Mouse (Mus musculus) embryonic facial prominence, embryonic 12.5 days (tissue): Measurements from ENCODE around the gene Il11ra1. TPM values are rescaled to one million over a fixed set of nuclear protein-coding genes. Genes with fewer than 3 reads are reported as not detected.
"Not testable (repeated sequence)": the region's sequence is repeated elsewhere in the genome, so short reads cannot be mapped to it uniquely, and the experiment has no call there.

Experiments used
- ATAC-seq: fragments of 200-750 bp; cut with Nextera tagmentation; 2 replicates; pipeline ENCODE4 v1.8.0; 2017; ENCODE audit not compliant: insufficient number of reproducible peaks, insufficient read depth, low FRiP score, low TSS enrichment
- H3K27ac ChIP-seq: fragments of 300-500 bp; sonication (generic); 2 replicates; pipeline ENCODE4 v1.5.1; 2016; ENCODE audit warnings: mild to moderate bottlenecking
- H3K27me3 ChIP-seq: fragments of 300-500 bp; sonication (generic); 2 replicates; pipeline ENCODE4 v1.6.1; 2016; ENCODE audit warnings: mild to moderate bottlenecking, moderate library complexity
- H3K36me3 ChIP-seq: fragments of 300-500 bp; sonication (generic); 2 replicates; pipeline ENCODE4 v1.6.1; 2016; ENCODE audit warnings: mild to moderate bottlenecking
- H3K4me1 ChIP-seq: fragments of 300-500 bp; sonication (generic); 2 replicates; pipeline ENCODE4 v1.6.1; 2016
- H3K4me2 ChIP-seq: fragments of 300-500 bp; sonication (generic); replicated peaks from 2 replicates; pipeline ENCODE4 v1.6.1; 2016; ENCODE audit warnings: mild to moderate bottlenecking, moderate library complexity
- H3K4me3 ChIP-seq: fragments of 300-500 bp; sonication (generic); 2 replicates; pipeline ENCODE4 v1.5.1; 2016; ENCODE audit warnings: mild to moderate bottlenecking
- H3K9ac ChIP-seq: fragments of 300-500 bp; sonication (generic); 2 replicates; pipeline ENCODE4 v1.6.1; 2016; ENCODE audit warnings: mild to moderate bottlenecking, moderate library complexity
- H3K9me3 ChIP-seq: fragments of 300-500 bp; sonication (generic); 2 replicates; pipeline ENCODE4 v1.6.1; 2016; ENCODE audit warnings: mild to moderate bottlenecking, moderate library complexity
- WGBS: fragments of 180-500 bp; shearing (Covaris S2); methylation state at CpG from one replicate; pipeline ENCODE4 v1.1.7; 2016; 5-methylcytosine and 5-hydroxymethylcytosine counted together
- polyA plus RNA-seq: library from polyadenylated mRNA; unstranded; fragments of >200 nt; fragmentation: Nextera tagmentation; extraction: Ambion mirVana; gene quantifications from 2 replicates; pipeline ENCODE4 v1.2.1, GENCODE M21; 2016

Gene Il11ra1
- polyA plus RNA-seq, 1 experiment from 2014 or later, result 358 TPM

DNA sequence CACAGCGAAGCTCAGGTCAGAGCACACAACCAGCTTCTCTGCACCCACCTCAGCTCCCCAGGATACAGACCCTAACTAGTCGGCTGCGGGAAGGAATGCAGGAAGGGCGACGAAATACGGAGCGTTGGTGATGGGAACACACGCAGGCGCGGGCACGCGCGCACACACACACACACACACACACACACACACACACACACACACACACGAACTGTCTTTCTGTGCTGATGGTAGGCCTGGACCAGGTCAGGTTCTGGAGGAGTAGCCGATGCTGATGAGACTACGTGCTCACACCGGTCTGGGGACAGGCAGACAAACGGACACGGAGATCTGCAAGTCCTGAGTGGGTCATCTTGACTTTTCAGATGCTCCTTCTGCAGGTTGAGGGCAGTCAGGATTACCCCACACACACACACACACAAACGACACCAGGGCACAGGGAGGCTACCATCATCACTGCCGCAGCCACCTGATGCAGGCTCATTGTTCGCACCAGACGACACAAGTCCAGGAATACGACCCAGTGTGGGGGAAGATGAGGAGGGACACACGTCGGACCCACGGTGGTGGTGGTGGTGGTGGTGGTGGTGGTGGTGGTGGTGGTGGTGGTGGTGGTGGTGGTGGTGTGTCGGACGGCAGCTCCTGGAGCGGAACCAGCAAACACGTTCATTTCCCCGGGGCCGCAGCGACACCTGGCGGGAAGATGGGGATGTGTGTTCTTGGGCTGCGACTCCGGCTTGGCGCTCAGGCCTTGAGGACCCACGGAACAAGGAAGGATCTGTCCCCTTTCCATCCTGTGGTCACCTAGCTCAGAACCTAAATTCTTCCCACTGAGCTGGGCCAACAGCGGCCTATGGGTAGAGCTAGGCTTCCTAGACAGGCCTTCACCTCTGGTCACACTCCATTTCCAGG, 2.6 kb upstream of the Il11ra1 start, which contains the start of gene Cntfr:
TSS of gene Cntfr (minus strand) at position 160 of the 912 bp plus-strand sequence.
- not testable (repeated sequence) for H3K4me1 ChIP-seq, H3K9me3 ChIP-seq, H3K27ac ChIP-seq, H3K4me3 ChIP-seq, H3K9ac ChIP-seq, ATAC-seq, H3K36me3 ChIP-seq, H3K27me3 ChIP-seq
- peak within 1 kb of the TSS; percentile 39; the same call in 1 of the 2 replicates for H3K4me2 ChIP-seq
- WGBS, result 10% methylated on average over 32 of the region's 40 CpGs

- H3K27me3 ChIP-seq, H3K9me3 ChIP-seq, H3K4me1 ChIP-seq, H3K27ac ChIP-seq, ATAC-seq, H3K36me3 ChIP-seq, H3K4me3 ChIP-seq, H3K9ac ChIP-seq: not testable (repeated sequence)
- H3K4me2 ChIP-seq, result peak overlapping the region; percentile 38
- 5% methylated on average over 19 of the region's 32 CpGs for WGBS
Observed at GRCm38 (mm10) chr4:41698421-41699016, 1.3 kb upstream of the Il11ra1 start.

DNA sequence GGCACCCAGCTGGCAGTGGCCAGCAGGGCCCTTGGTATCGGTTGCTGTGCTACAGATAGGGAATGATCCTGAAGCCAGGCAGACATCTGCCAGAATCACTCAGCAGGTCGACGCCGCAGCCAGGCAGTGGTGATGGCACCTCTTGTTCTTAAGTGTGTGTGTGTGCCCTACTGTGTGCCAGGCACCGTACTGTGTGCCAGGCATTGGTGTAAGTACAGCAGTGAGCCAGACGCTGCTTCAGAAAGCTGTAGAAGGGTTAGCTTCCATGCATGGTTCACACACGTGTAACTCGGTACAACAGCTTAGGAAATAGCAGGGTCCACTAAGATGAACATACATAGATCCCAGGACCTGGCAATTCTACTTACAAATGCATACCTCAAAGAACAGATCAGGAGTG, 435 bp downstream of the Il11ra1 start:
- 83% methylated on average over 4 of the region's 8 CpGs for WGBS
- not testable (repeated sequence) for H3K9ac ChIP-seq, ATAC-seq, H3K27ac ChIP-seq, H3K4me3 ChIP-seq, H3K4me2 ChIP-seq, H3K36me3 ChIP-seq, H3K9me3 ChIP-seq, H3K27me3 ChIP-seq
- H3K4me1 ChIP-seq, result peaks cover 13% of the 10 kb centered on the region

- H3K4me3 ChIP-seq, H3K36me3 ChIP-seq, H3K27ac ChIP-seq, H3K27me3 ChIP-seq, ATAC-seq, H3K9ac ChIP-seq, H3K4me2 ChIP-seq, H3K9me3 ChIP-seq: not testable (repeated sequence)
- H3K4me1 ChIP-seq, result peaks cover 27% of the 10 kb centered on the region
- 44% methylated on average over 2 of the region's 2 CpGs for WGBS
Observed at GRCm38 (mm10) chr4:41702226-41702625, 2.4 kb downstream of the Il11ra1 start.

- Histone ChIP-seq H3K4me2 (no peak overlapping the region), H3K36me3 (no peaks in the 10 kb centered on the region), H3K4me3 (no peak overlapping the region), H3K4me1 (peaks cover 37% of the 10 kb centered on the region), H3K9ac (no peak overlapping the region), H3K27ac (no peak overlapping the region), H3K9me3 (no peaks in the 10 kb centered on the region), H3K27me3 (no peaks in the 10 kb centered on the region)
- ATAC-seq, result peak; percentile 14; the same call in 1 of the 2 replicates
- WGBS, result 0% methylated on average over 5 of the region's 5 CpGs
Observed at GRCm38 (mm10) chr4:41704651-41705050, 4.9 kb downstream of the Il11ra1 start.

- H3K36me3 ChIP-seq, result peaks cover 4% of the 10 kb centered on the region; the same call in 1 of the 2 replicates
- H3K9ac ChIP-seq, result no peak overlapping the region
- WGBS, result 64% methylated on average over 19 of the region's 19 CpGs
- H3K4me3 ChIP-seq, result no peak overlapping the region
- ATAC-seq, result 0 out of 2 replicates have a peak, but pooled peaks have one; percentile 23
- peaks cover 39% of the 10 kb centered on the region for H3K4me1 ChIP-seq
- H3K9me3 ChIP-seq, result no peaks in the 10 kb centered on the region
- H3K27ac ChIP-seq, result no peak overlapping the region
- no peaks in the 10 kb centered on the region for H3K27me3 ChIP-seq
- H3K4me2 ChIP-seq, result no peak overlapping the region
Observed at GRCm38 (mm10) chr4:41705922-41706754, 6.3 kb downstream of the Il11ra1 start.

DNA sequence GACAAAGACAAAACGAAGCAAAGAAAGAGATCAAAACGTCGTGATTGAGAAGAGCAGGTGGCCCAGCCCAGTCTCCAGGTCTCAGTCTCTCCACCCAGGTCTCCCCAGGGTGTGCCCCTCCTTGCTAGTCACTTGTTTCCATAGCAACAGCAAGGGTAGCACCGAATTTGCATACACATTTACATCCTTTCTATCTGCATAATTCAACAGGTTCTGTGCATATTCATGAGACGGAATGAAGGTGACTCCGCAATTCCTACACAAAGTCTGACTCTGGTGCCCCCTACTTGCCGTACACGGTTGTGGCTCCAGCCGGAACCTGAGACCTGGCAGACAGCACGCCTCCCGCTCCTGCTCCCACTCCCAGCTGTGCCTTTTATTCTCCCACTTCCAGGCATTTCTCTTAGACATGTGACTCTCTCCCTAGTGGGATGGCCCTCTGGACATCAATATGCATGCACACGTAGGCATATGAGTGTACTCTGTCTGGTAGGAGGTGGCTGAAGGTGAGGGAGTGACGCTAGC, 7.3 kb downstream of the Il11ra1 start:
- H3K4me3 ChIP-seq, result no peak overlapping the region
- no peak overlapping the region for H3K9ac ChIP-seq
- no peak overlapping the region for H3K27ac ChIP-seq
- H3K4me2 ChIP-seq, result peak overlapping the region; percentile 24
- no peaks in the 10 kb centered on the region for H3K9me3 ChIP-seq
- no peaks in the 10 kb centered on the region for H3K27me3 ChIP-seq
- peaks cover 48% of the 10 kb centered on the region for H3K4me1 ChIP-seq
- peak; percentile 23; the same call in 1 of the 2 replicates for ATAC-seq
- WGBS, result 4% methylated on average over 13 of the region's 13 CpGs
- H3K36me3 ChIP-seq, result peaks cover 13% of the 10 kb centered on the region

GRCm38 (mm10) chr4:41708192-41708745, 8.5 kb downstream of the Il11ra1 start:
- H3K4me3 ChIP-seq, result no peak overlapping the region
- H3K9me3 ChIP-seq, result no peaks in the 10 kb centered on the region
- H3K27me3 ChIP-seq, result no peaks in the 10 kb centered on the region
- WGBS, result 37% methylated on average over 8 of the region's 8 CpGs
- no peak overlapping the region for H3K4me2 ChIP-seq
- H3K27ac ChIP-seq, result no peak overlapping the region
- ATAC-seq, result no peak
- peaks cover 57% of the 10 kb centered on the region for H3K4me1 ChIP-seq
- H3K9ac ChIP-seq, result no peak overlapping the region
- H3K36me3 ChIP-seq, result peaks cover 16% of the 10 kb centered on the region

GRCm38 (mm10) chr4:41710229-41710628, 10.4 kb downstream of the Il11ra1 start:
- Histone ChIP-seq H3K9ac (no peak overlapping the region), H3K4me1 (peaks cover 44% of the 10 kb centered on the region), H3K4me2 (no peak overlapping the region), H3K27ac (no peak overlapping the region), H3K36me3 (peaks cover 16% of the 10 kb centered on the region), H3K4me3 (no peak overlapping the region), H3K27me3 (no peaks in the 10 kb centered on the region), H3K9me3 (no peaks in the 10 kb centered on the region)
- ATAC-seq, result no peak
- WGBS, result 72% methylated on average over 4 of the region's 4 CpGs

DNA sequence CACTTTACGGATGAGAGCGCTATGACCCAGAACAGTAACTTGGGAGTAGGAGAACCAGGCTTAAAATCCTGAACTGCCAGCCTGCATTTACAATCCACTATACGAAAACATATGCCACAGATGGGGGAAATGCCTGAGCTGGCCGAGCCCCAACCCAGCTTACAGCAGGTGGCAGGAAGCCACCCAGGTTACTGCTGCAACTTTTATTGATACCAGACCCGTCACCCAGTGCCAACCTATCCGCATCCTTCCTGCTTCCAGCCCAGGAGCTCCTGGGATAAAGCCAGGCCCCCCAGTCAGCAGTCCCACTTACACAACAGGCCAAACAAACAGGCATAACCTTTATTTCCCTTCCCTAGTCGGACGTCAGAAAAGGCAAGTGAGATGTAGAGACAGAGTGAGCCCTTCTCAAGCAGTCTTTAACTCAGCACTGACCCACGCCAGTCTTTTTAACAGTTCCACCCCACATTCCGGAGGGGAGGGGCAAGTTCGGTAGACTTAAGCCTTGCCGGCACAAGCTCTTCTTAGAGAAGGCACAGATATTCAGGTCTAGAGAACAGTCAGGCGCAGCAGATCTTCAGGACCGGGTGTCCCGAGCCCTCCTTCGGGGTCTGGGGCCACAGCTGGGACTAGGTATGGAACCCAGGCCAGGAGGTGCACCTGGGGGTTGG, 12.1 kb downstream of the Il11ra1 start:
- H3K4me3 ChIP-seq, result peak overlapping the region; percentile 82
- H3K27ac ChIP-seq, result peak overlapping the region; percentile 46; the same call in 1 of the 2 replicates
- peaks cover 43% of the 10 kb centered on the region for H3K4me1 ChIP-seq
- no peak for ATAC-seq
- peaks cover 24% of the 10 kb centered on the region for H3K36me3 ChIP-seq
- H3K9me3 ChIP-seq, result no peaks in the 10 kb centered on the region
- WGBS, result 79% methylated on average over 16 of the region's 16 CpGs
- H3K27me3 ChIP-seq, result no peaks in the 10 kb centered on the region
- peak overlapping the region; percentile 91 for H3K9ac ChIP-seq
- H3K4me2 ChIP-seq, result peak overlapping the region; percentile 83
